Mouse (Mus musculus): ENCODE results near the gene Xdh.

DNA sequence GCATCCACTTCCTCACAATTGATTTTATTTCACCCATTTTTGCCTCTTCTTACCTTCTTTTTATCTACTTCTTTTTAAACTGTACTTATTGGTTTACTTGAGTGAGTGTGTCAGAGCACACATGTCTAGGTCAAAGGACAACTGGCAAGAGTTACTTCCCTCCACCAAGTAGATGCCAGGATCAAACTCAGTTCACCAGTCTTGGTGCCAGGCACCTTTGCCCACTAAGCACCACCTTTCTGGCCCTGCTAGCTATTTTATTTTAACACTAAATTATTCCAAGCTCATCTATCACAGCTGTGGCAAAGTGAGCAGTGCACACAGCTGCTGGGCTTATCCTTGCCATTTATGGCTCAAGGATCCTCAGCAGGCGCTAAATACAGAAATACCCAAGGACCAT, 46.9 kb downstream of the Xdh start:
- TF ChIP-seq CHD2 (IDR thresholded peaks at IDR 0.05; ENCODE audit: low read depth, low read length) (no peak), HCFC1 (IDR thresholded peaks at IDR 0.05; ENCODE audit: borderline replicate concordance, insufficient read depth, low read length) (no peak), MAFK (IDR thresholded peaks at IDR 0.05; ENCODE audit: insufficient read depth, low read depth, low read length) (no peak), ZC3H11A (IDR thresholded peaks at IDR 0.05; ENCODE audit: borderline replicate concordance, low read depth, low read length) (no peak), ZNF384 (IDR thresholded peaks at IDR 0.05; ENCODE audit: low read depth, low read length) (no peak)

Measured in ES-E14 (cell line).